Mouse (Mus musculus) liver, postnatal 0 days (tissue): ENCODE data around the gene Gzmk.

Source experiments
- CTCF ChIP-seq: sonication (generic); IDR thresholded peaks from 2 replicates; pipeline ENCODE4 v1.5.1; 2016; ENCODE audit warnings: antibody characterized with exemption, low read depth
- EP300 ChIP-seq: IDR thresholded peaks from 2 replicates; pipeline ENCODE4 v1.6.1; 2016; ENCODE audit warnings: antibody characterized with exemption, low read depth, mild to moderate bottlenecking

GRCm38 (mm10) chr13:113257190-113257589 lies 31.5 kb upstream of the Gzmk start:
- peak; percentile 49 for TF ChIP-seq CTCF
- TF ChIP-seq EP300 = no peak
